In the genomic region with DNA sequence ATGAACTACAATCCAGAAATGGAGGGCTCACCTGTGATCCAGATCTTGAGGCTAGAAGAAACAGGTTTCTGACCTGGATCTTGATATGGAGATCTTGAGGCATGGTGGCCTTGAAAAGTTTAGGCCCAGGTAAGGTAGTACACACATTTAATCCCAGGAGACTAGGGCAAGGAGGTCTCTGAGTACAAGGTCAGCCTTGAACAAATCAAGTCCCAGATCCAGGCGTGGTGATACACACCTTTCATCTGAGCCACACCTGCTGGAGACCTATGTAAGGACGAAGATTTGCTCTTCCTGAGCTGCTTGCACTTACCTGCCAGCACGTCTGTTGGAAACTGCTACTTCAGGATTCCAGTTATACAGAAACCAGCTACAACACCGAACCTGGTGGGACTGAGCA, we compare ENCODE assay signal across 8 mouse cellular contexts. TPM values are rescaled to one million over a fixed set of nuclear protein-coding genes. Genes with fewer than 3 reads are reported as not detected.
DNase-seq lines count a peak whose midpoint lies in the region; ATAC-seq and TF ChIP-seq lines count a peak whose summit lies in the region.

A gene (plus strand): TSS at position 301 of the 400 bp plus-strand sequence.

- no peaks in the 10 kb centered on the region for H3K27me3 ChIP-seq in intestine, embryonic 14.5 days (replicated peaks; ENCODE audit: control insufficient read depth, insufficient read depth, low read length)
- H3K27me3 ChIP-seq in intestine, postnatal 0 days (replicated peaks; ENCODE audit: control insufficient read depth, insufficient read depth, low read length), result no peaks in the 10 kb centered on the region
- H3K27me3 ChIP-seq in neural tube, embryonic 14.5 days (ENCODE audit: control insufficient read depth, insufficient read depth, low read length), result no peaks in the 10 kb centered on the region

- H3K36me3 ChIP-seq in intestine, embryonic 14.5 days (ENCODE audit: control insufficient read depth, insufficient read depth, low read length), result no peaks in the 10 kb centered on the region
- H3K36me3 ChIP-seq in intestine, postnatal 0 days (ENCODE audit: control insufficient read depth, insufficient read depth), result no peaks in the 10 kb centered on the region
- no peaks in the 10 kb centered on the region for H3K36me3 ChIP-seq in neural tube, embryonic 14.5 days (ENCODE audit: control insufficient read depth, insufficient read depth, low read length)

- no peak within 1 kb of the TSS for H3K27ac ChIP-seq in intestine, embryonic 14.5 days (ENCODE audit: low read depth)
- no peak within 1 kb of the TSS for H3K27ac ChIP-seq in intestine, postnatal 0 days (ENCODE audit: low read depth, low read length)
- H3K27ac ChIP-seq in neural tube, embryonic 14.5 days (ENCODE audit: low read depth, low read length), result no peak within 1 kb of the TSS

- H3K4me1 ChIP-seq in intestine, embryonic 14.5 days (replicated peaks; ENCODE audit: control insufficient read depth, insufficient read depth, low read length), result no peaks in the 10 kb centered on the region
- no peaks in the 10 kb centered on the region for H3K4me1 ChIP-seq in intestine, postnatal 0 days (replicated peaks; ENCODE audit: control insufficient read depth, insufficient read depth, low read length)
- H3K4me1 ChIP-seq in neural tube, embryonic 14.5 days (ENCODE audit: control insufficient read depth, insufficient read depth, low read length), result 0 out of 2 replicates have a peak, but pooled peaks cover 3% of the 10 kb centered on the region

- 0 out of 2 replicates have a peak, but pooled peaks cover under 1% of the 10 kb centered on the region for H3K9me3 ChIP-seq in intestine, embryonic 14.5 days (ENCODE audit: control insufficient read depth, low read length)
- H3K9me3 ChIP-seq in intestine, postnatal 0 days (ENCODE audit: control insufficient read depth), result 0 out of 2 replicates have a peak, but pooled peaks cover under 1% of the 10 kb centered on the region
- H3K9me3 ChIP-seq in neural tube, embryonic 14.5 days (ENCODE audit: control insufficient read depth, low read length), result no peaks in the 10 kb centered on the region

- TF ChIP-seq CTCF in intestine, postnatal 0 days (IDR thresholded peaks at IDR 0.05; ENCODE audit: low read depth), result no peak

- no peak for ATAC-seq in intestine, embryonic 14.5 days (replicated peaks; ENCODE audit: low FRiP score, low TSS enrichment, low read depth)
- ATAC-seq in intestine, postnatal 0 days, result no peak
- no peak for ATAC-seq in neural tube, embryonic 14.5 days (ENCODE audit: low read depth)

- H3K4me2 ChIP-seq in intestine, embryonic 14.5 days (ENCODE audit: low read length), result no peak within 1 kb of the TSS
- H3K4me2 ChIP-seq in intestine, postnatal 0 days (replicated peaks; ENCODE audit: low read depth), result no peak within 1 kb of the TSS
- no peak within 1 kb of the TSS for H3K4me2 ChIP-seq in neural tube, embryonic 14.5 days (ENCODE audit: low read depth, low read length)

- DNase-seq in intestine, embryonic 14.5 days (ENCODE audit: low spot score), result no peak
- no peak for DNase-seq in adrenal gland, postnatal 14 days
- DNase-seq in heart, adult 8-10 months (ENCODE audit: low spot score), result no peak
- DNase-seq in left cerebral cortex, adult 8-10 months (ENCODE audit: low spot score in 2 of 2), result no peak
- DNase-seq in thymus, postnatal 14 days, result no peak
- DNase-seq in cerebellum, postnatal 25 days, result no peak

- H3K9ac ChIP-seq in intestine, embryonic 14.5 days (ENCODE audit: low read length), result no peak within 1 kb of the TSS
- no peak within 1 kb of the TSS for H3K9ac ChIP-seq in intestine, postnatal 0 days (ENCODE audit: low read depth, low read length)
- no peak within 1 kb of the TSS for H3K9ac ChIP-seq in neural tube, embryonic 14.5 days (replicated peaks; ENCODE audit: low read depth, low read length)

- 84% methylated on average over 4 of the region's 4 CpGs for WGBS in intestine, embryonic 14.5 days
- WGBS in intestine, postnatal 0 days, result 74% methylated on average over 4 of the region's 4 CpGs
- 89% methylated on average over 4 of the region's 4 CpGs for WGBS in neural tube, embryonic 14.5 days

- no peak within 1 kb of the TSS for H3K4me3 ChIP-seq in intestine, embryonic 14.5 days (ENCODE audit: low read depth, low read length)
- no peak within 1 kb of the TSS for H3K4me3 ChIP-seq in intestine, postnatal 0 days (ENCODE audit: low read depth, low read length)
- no peak within 1 kb of the TSS for H3K4me3 ChIP-seq in neural tube, embryonic 14.5 days (ENCODE audit: low read depth, low read length)

RNA-seq across cellular contexts. Expression of the gene that starts here (rescaled TPM):
- polyA plus RNA-seq in intestine, embryonic 14.5 days (2014; fragmentation: Nextera tagmentation; extraction: Ambion mirVana), result 22.1 and 22.5 TPM in 2 replicates
- 6.0 and 6.9 TPM in 2 replicates for polyA plus RNA-seq in intestine, postnatal 0 days (2015; fragmentation: Nextera tagmentation; extraction: Ambion mirVana)
- total RNA-seq in adrenal gland, postnatal 14 days (2021), result 39.7 and 39.8 TPM in 2 replicates
- 10 to 100 TPM; 12.6 to 17.2 (median 13.9) TPM for total RNA-seq in heart, adult 8-10 months (2022)
- 10 to 100 TPM; 27.9 to 32.1 (median 30.4) TPM for total RNA-seq in left cerebral cortex, adult 8-10 months (2022)
- 26.1 and 27.7 TPM in 2 replicates for polyA plus RNA-seq in neural tube, embryonic 14.5 days (2014; fragmentation: Nextera tagmentation; extraction: Ambion mirVana)
